Comparison of ENCODE assay signal across 28 mouse cellular contexts in the genomic region with DNA sequence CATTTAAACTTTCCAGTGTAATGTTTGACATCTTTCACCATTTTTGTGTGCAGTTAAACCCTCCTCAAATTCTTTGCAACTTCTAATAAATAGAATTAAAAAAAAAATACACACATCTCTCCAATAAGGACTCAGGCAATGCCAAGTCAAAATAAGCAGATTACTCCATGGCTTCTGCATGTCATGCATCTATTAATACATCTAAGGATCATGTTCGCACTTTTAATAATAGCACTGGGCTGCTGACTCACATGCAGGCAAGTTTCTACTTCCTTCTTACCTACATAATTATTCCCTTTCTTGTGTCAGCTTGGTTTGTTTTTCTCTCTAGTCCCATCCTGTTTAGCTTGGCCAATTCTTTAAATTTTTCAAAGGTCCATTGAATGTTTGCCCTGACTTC.
DNase-seq lines count a peak whose midpoint lies in the region; ATAC-seq and TF ChIP-seq lines count a peak whose summit lies in the region.
"Had no signal": no experiment of that assay in that cellular context is flagged by ENCODE, and none has a peak within 500 bp of the region (broad histone marks: within the 10 kb centered on the region; RNA-seq: fewer than 3 reads in every experiment).

No protein-coding gene starts in this region.

- peaks cover 6% of the 10 kb centered on the region for H3K4me1 ChIP-seq in heart, adult 2 months (ENCODE audit: control insufficient read depth, insufficient read depth, low read length)
- no peaks in the 10 kb centered on the region for H3K4me1 ChIP-seq in intestine, embryonic 16.5 days (ENCODE audit: control insufficient read depth, insufficient read depth, low read length)
- no peaks in the 10 kb centered on the region for H3K4me1 ChIP-seq in intestine, embryonic 15.5 days (replicated peaks)
- no peaks in the 10 kb centered on the region for H3K4me1 ChIP-seq in stomach, postnatal 0 days (replicated peaks; ENCODE audit: control insufficient read depth, insufficient read depth)
- H3K4me1 ChIP-seq: forebrain, embryonic 12.5 days; hindbrain, embryonic 12.5 days; limb, embryonic 13.5 days; liver, embryonic 12.5 days; neural tube, embryonic 15.5 days had no signal

- H3K79me2 ChIP-seq in heart, adult 2 months (replicated peaks; ENCODE audit: control insufficient read depth, insufficient read depth, low read length), result no peaks in the 10 kb centered on the region
- no peaks in the 10 kb centered on the region for H3K79me2 ChIP-seq in macrophage (ENCODE audit: inconsistent target)

- TF ChIP-seq CTCF in heart, adult 2 months (IDR thresholded peaks at IDR 0.05), result no peak
- no peak for TF ChIP-seq CTCF in stomach, postnatal 0 days (IDR thresholded peaks at IDR 0.05; ENCODE audit: low read depth)

- TF ChIP-seq EP300 in heart, adult 2 months (IDR thresholded peaks at IDR 0.05; ENCODE audit: insufficient read depth, low read depth, low read length), result no peak
- no peak for TF ChIP-seq EP300 in stomach, postnatal 0 days (optimal IDR thresholded peaks at IDR 0.05)

- H3K9me3 ChIP-seq in intestine, embryonic 16.5 days (ENCODE audit: control insufficient read depth, low read length), result no peaks in the 10 kb centered on the region
- H3K9me3 ChIP-seq in intestine, embryonic 15.5 days, result no peaks in the 10 kb centered on the region
- no peaks in the 10 kb centered on the region for H3K9me3 ChIP-seq in stomach, postnatal 0 days (ENCODE audit: control insufficient read depth, low read length)
- H3K9me3 ChIP-seq: embryonic facial prominence, embryonic 13.5 days; forebrain, embryonic 12.5 days; hindbrain, embryonic 12.5 days; limb, embryonic 13.5 days; liver, embryonic 12.5 days; neural tube, embryonic 15.5 days had no signal

- H3K4me3 ChIP-seq in heart, adult 2 months, result no peak overlapping the region
- no peak overlapping the region for H3K4me3 ChIP-seq in intestine, embryonic 16.5 days (ENCODE audit: low read length)
- H3K4me3 ChIP-seq in intestine, embryonic 15.5 days (replicated peaks), result no peak overlapping the region
- no peak overlapping the region for H3K4me3 ChIP-seq in macrophage (ENCODE audit: inconsistent target)
- no peak overlapping the region for H3K4me3 ChIP-seq in stomach, postnatal 0 days (ENCODE audit: low read depth, low read length)
- H3K4me3 ChIP-seq: embryonic facial prominence, embryonic 13.5 days; erythroblast, embryonic 14.5 days; forebrain, embryonic 12.5 days; hindbrain, embryonic 12.5 days; limb, embryonic 13.5 days; liver, embryonic 12.5 days; neural tube, embryonic 15.5 days had no signal

- H3K27me3 ChIP-seq in heart, adult 2 months (ENCODE audit: control insufficient read depth, insufficient read depth, low read length), result no peaks in the 10 kb centered on the region
- H3K27me3 ChIP-seq in intestine, embryonic 16.5 days (replicated peaks; ENCODE audit: control insufficient read depth, insufficient read depth, low read length), result no peaks in the 10 kb centered on the region
- no peaks in the 10 kb centered on the region for H3K27me3 ChIP-seq in intestine, embryonic 15.5 days (replicated peaks)
- no peaks in the 10 kb centered on the region for H3K27me3 ChIP-seq in stomach, postnatal 0 days (ENCODE audit: control insufficient read depth, insufficient read depth, low read length)
- H3K27me3 ChIP-seq: embryonic facial prominence, embryonic 13.5 days; forebrain, embryonic 12.5 days; hindbrain, embryonic 12.5 days; limb, embryonic 13.5 days; liver, embryonic 12.5 days; neural tube, embryonic 15.5 days had no signal

- peak overlapping the region; percentile 82 for H3K27ac ChIP-seq in heart, adult 2 months
- peak overlapping the region; percentile 61 for H3K27ac ChIP-seq in intestine, embryonic 16.5 days (ENCODE audit: low read length)
- H3K27ac ChIP-seq in intestine, embryonic 15.5 days, result no peak overlapping the region
- H3K27ac ChIP-seq in macrophage, result peak overlapping the region; percentile 37
- no peak overlapping the region for H3K27ac ChIP-seq in stomach, postnatal 0 days (replicated peaks)
- H3K27ac ChIP-seq: embryonic facial prominence, embryonic 13.5 days; forebrain, embryonic 12.5 days; hindbrain, embryonic 12.5 days; limb, embryonic 13.5 days; liver, embryonic 12.5 days; neural tube, embryonic 15.5 days had no signal

- WGBS in heart, adult 2 months, result 30% methylated on average over 1 of the region's 1 CpGs
- 81% methylated on average over 1 of the region's 1 CpGs for WGBS in intestine, embryonic 16.5 days
- 81% methylated on average over 1 of the region's 1 CpGs for WGBS in intestine, embryonic 15.5 days
- 22% methylated on average over 1 of the region's 1 CpGs for WGBS in macrophage (ENCODE audit: missing documents)
- WGBS in stomach, postnatal 0 days, result 44% methylated on average over 1 of the region's 1 CpGs

- H3K9ac ChIP-seq in heart, adult 2 months (ENCODE audit: low read depth, low read length), result no peak overlapping the region
- H3K9ac ChIP-seq in intestine, embryonic 16.5 days (ENCODE audit: low read depth, low read length), result no peak overlapping the region
- H3K9ac ChIP-seq in intestine, embryonic 15.5 days, result no peak overlapping the region
- H3K9ac ChIP-seq in stomach, postnatal 0 days (ENCODE audit: low read length), result no peak overlapping the region
- H3K9ac ChIP-seq: embryonic facial prominence, embryonic 13.5 days; forebrain, embryonic 12.5 days; hindbrain, embryonic 12.5 days; limb, embryonic 13.5 days; liver, embryonic 12.5 days; neural tube, embryonic 15.5 days had no signal

- TF ChIP-seq POLR2A in heart, adult 2 months (IDR thresholded peaks at IDR 0.05; ENCODE audit: insufficient read depth, low read depth, low read length), result no peak

- intact Hi-C loops in heart, adult 2 months (cut with DNase I), result no loop called here

- peaks cover 6% of the 10 kb centered on the region for H3K36me3 ChIP-seq in heart, adult 2 months (ENCODE audit: control insufficient read depth, insufficient read depth, low read length)
- no peaks in the 10 kb centered on the region for H3K36me3 ChIP-seq in intestine, embryonic 16.5 days (ENCODE audit: control insufficient read depth, insufficient read depth, low read length)
- H3K36me3 ChIP-seq in intestine, embryonic 15.5 days, result no peaks in the 10 kb centered on the region
- H3K36me3 ChIP-seq in macrophage (ENCODE audit: inconsistent target), result no peaks in the 10 kb centered on the region
- H3K36me3 ChIP-seq in stomach, postnatal 0 days (ENCODE audit: control insufficient read depth, insufficient read depth, low read length), result no peaks in the 10 kb centered on the region
- H3K36me3 ChIP-seq: embryonic facial prominence, embryonic 13.5 days; forebrain, embryonic 12.5 days; hindbrain, embryonic 12.5 days; limb, embryonic 13.5 days; liver, embryonic 12.5 days; neural tube, embryonic 15.5 days had no signal

- DNase-seq in heart, adult 2 months, result no peak
- DNase-seq in heart, adult 11 months, result no peak
- no peak for DNase-seq in stomach, postnatal 0 days (ENCODE audit: low spot score)
- DNase-seq in spleen, postnatal 10 days (ENCODE audit: low spot score in 2 of 2), result no peak
- DNase-seq: adrenal gland, adult 8-10 months; cerebellum, adult 18-20 months; cerebellum, postnatal 14 days; gastrocnemius, postnatal 25 days; kidney, adult 9 months; kidney, postnatal 4 days; lung, adult 18-20 months; lung, postnatal 10 days; right cerebral cortex, adult 18-20 months; right cerebral cortex, postnatal 4 days; thymus, postnatal 14 days had no signal

- ATAC-seq in intestine, embryonic 16.5 days, result no peak
- ATAC-seq in intestine, embryonic 15.5 days, result no peak
- ATAC-seq in stomach, postnatal 0 days (ENCODE audit: low FRiP score, low TSS enrichment), result peak; percentile 80
- ATAC-seq: activated CD4-positive, CD25-positive, alpha-beta regulatory T cell, adult 4 months had no signal

- no peak overlapping the region; the same call in 1 of the 2 replicates for H3K4me2 ChIP-seq in intestine, embryonic 16.5 days (ENCODE audit: low read depth, low read length)
- no peak overlapping the region for H3K4me2 ChIP-seq in intestine, embryonic 15.5 days (replicated peaks)
- no peak overlapping the region for H3K4me2 ChIP-seq in stomach, postnatal 0 days (replicated peaks; ENCODE audit: low read depth)
- H3K4me2 ChIP-seq: embryonic facial prominence, embryonic 13.5 days; forebrain, embryonic 12.5 days; heart, embryonic 11.5 days; hindbrain, embryonic 12.5 days; limb, embryonic 13.5 days; liver, embryonic 12.5 days; midbrain, embryonic 11.5 days; neural tube, embryonic 15.5 days had no signal

Comparison
In these comparisons a context has a peak if more than half of its experiments do, and no peak if none do; other contexts are left out.
1. H3K27ac ChIP-seq: peak in heart, adult 2 months (single experiment), intestine, embryonic 16.5 days (single experiment) and macrophage (single experiment); none in intestine, embryonic 15.5 days (single experiment) and stomach, postnatal 0 days (single experiment).